Mouse (Mus musculus): ENCODE data around the gene Sdad1.

Gene Sdad1

GRCm38 (mm10) chr5:92312046-92312715, 1.9 kb upstream of the Sdad1 start:
- DNase-seq (ENCODE audit: low spot score in 2 of 2) = peak; percentile 57 to 85

- DNase-seq (ENCODE audit: low spot score in 2 of 2) = no peak
These were observed 6.0 kb downstream of the Sdad1 start for GRCm38 (mm10) chr5:92304291-92304690.

- DNase-seq (ENCODE audit: low spot score in 2 of 2) = no peak
These were observed 8.0 kb downstream of the Sdad1 start for GRCm38 (mm10) chr5:92302149-92302840.

- no peak for DNase-seq (ENCODE audit: low spot score in 2 of 2)
These were observed 15.8 kb downstream of the Sdad1 start for GRCm38 (mm10) chr5:92294525-92294924.

GRCm38 (mm10) chr5:92291652-92292414, 18.4 kb downstream of the Sdad1 start:
- DNase-seq (ENCODE audit: low spot score in 2 of 2) = no peak

DNA sequence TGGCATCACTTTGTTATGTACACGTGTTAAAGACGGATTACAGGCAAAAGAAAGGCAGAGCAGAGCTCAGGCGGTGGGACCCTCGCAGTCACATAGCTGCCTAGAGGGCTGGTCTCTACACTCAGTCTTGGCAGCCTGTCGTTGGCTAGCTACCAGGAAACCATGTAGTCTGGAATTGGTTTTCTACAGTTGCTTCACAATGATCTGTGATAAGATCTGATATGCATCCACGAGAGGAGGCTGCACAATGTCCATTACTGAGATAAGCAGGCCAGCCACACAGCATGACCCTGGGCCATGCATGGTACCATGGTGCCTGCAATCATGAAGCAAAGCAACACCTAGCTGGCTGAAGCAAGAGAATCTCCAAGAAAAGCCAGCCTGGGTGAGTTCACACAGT, 22.4 kb downstream of the Sdad1 start:
- DNase-seq (ENCODE audit: low spot score in 2 of 2) = no peak

DNA sequence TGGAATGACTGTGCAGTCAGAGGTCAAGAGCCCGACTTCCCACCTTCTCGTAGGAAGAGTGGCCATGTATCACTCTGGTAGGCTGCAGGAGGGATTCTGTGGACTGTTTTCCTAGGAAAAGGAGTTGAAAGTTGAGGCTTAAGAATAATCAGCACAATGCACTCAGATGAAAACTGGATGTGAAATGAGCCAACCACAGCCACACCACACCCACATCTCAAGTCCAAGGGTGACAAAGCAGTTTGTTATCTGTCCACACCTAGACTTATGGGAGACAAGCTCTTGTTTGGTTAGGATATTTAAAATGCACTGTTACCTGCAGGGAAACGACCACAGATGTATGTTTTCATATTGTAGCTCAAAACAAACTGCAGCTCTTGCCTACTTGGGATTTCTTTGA, 27.2 kb downstream of the Sdad1 start:
- DNase-seq (ENCODE audit: low spot score in 2 of 2) = no peak

DNA sequence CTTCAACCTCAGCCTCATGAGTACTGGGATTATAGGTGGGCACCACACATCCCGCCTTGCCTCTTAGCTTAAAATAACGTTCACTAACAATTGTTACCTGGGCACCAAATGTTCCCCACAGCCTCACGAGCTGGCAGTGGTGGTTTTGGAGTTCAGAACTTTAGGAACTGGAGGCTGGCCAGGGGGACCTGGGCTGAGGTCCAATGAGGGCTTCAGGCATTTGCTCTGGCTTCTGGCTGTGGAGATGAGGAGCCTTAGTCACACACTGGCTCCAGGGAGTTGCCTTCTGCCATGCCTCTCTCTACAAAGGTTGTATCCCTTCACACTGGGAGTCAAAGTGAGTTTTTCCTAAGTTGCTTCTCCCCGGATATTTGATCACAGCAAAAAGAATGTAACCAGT, 27.7 kb downstream of the Sdad1 start:
- DNase-seq (ENCODE audit: low spot score in 2 of 2) = no peak

DNA sequence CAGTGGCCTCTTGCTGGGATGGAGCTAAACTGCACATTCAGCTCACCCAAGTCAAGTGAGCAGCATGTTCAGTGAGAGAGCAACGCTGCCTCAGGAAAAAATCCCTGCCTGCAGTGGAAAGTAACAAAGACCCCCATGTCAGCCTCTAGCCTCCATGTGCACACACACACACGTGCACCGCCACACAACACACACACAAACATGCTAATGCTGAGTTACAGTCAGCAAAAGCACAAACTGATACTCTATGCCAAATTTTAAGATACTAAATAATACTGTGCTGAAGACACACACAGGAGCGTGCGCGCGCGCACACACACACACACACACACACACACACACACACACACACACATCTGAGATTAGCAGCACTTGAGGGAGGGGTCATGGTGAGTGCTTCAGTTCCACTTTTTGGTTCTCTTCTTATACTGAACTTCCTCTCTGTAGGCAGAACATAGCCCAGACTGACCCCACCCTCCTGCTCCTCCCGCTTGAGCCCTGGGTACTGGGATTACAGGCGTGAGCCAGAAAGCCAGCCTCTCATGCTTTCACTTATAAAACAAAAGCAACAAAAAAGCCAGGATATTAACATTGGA, 31.2 kb downstream of the Sdad1 start:
- DNase-seq (ENCODE audit: low spot score in 2 of 2) = no peak

GRCm38 (mm10) chr5:92277437-92278394, 32.6 kb downstream of the Sdad1 start, which contains the start of gene Naaa:
Naaa (minus strand) TSS chr5:92278170.
- peak; percentile 76 to 77 for DNase-seq (ENCODE audit: low spot score in 2 of 2)

- no peak for DNase-seq (ENCODE audit: low spot score in 2 of 2)
These were observed 39.8 kb downstream of the Sdad1 start for GRCm38 (mm10) chr5:92270496-92270895.

DNA sequence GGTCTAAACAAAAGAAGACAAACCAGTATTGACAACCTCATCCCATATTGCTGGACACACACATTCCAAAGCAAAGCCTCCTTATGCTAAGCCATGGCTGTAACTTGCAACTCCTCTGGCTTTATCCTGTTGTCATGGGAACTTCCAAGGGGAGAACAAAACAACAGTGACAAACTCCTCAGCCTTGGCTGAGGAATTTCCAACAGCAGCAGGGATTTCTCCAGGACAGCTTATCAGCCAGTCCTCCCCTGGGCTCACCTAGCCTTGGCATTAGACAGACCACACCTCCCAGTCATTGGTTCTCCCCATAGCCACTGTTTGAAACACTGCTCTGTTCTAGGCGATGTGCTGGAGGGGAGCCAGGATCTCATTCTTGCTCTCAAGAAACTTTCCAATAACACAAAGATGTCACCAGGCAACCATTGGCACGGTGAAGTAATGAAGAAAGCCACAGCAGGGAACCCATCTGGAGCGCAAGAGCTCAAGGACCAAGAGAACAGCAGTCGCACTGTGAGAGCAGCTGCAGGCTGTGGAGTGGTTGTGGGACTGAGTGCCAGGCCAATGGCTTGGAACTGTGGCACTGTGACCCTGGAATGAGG, 46.4 kb downstream of the Sdad1 start:
- DNase-seq (ENCODE audit: low spot score in 2 of 2) = peak in 1 of 2 experiments; percentile 59

DNA sequence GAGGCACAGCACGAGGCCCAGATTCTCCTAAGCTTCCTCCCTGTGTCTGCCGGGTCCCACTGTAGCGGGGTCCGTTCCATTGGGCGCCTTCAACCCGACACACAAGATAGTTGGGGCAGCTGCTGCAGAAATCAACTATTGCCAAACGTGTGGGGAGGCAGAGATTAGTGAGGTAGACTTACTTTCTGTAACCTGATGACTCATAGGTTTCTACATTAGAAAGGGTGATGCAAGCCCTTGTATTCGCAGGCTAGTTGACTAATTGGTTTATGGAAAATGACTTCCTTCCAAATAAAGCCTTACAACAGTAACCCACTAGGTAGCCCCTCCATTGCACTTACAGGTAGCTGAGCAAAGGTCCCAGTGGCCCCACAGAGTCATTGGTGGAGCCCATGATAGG, 47.6 kb downstream of the Sdad1 start:
- DNase-seq (ENCODE audit: low spot score in 2 of 2) = no peak

GRCm38 (mm10) chr5:92256218-92256617, 54.1 kb downstream of the Sdad1 start, which contains the start of gene Ppef2:
Ppef2 (minus strand) TSS chr5:92256278.
- DNase-seq (ENCODE audit: low spot score in 2 of 2) = no peak

DNA sequence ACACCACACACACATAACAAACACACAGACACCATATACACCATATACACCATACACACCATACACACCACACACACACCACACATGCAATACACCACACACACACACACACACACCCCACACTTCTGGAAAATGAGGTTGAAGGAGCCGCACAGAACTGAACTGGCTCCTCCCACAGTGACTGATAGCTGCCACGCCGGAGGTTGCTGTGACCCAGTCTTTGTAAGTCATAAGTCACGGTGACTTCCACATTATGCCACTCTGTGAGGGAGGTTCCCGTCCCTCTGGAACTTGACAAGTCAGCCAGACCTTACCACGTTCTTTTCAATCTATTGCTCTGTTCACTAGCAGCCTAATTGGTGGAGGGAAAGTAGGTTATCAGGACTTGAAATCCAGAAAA, 55.8 kb downstream of the Sdad1 start:
- no peak for DNase-seq (ENCODE audit: low spot score in 2 of 2)

GRCm38 (mm10) chr5:92252797-92253343, 57.4 kb downstream of the Sdad1 start:
- DNase-seq (ENCODE audit: low spot score in 2 of 2) = no peak

- no peak for DNase-seq (ENCODE audit: low spot score in 2 of 2)
These were observed 58.2 kb downstream of the Sdad1 start for GRCm38 (mm10) chr5:92252031-92252430.

DNA sequence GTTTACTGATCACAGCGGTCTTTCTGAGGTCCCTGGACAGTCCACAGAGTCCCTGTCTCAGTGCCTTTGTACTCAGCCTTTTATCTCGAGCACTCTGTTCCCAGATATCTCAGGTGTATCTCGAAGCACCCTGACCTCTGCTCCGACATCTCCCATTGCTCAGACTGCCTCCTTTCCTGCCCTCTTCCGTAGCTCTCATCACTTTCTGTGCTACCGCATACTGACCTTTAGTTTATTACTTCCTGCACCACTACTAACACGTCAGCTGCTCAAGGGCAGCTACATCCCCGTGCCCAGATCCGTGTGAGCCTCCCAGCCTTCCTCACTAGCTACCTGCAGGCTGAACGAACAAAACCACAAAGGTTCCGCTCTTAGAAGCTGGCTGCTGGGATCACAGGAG, 61.7 kb downstream of the Sdad1 start:
- DNase-seq (ENCODE audit: low spot score in 2 of 2) = no peak

- no peak for DNase-seq (ENCODE audit: low spot score in 2 of 2)
These were observed 64.8 kb downstream of the Sdad1 start for GRCm38 (mm10) chr5:92245483-92245882.

DNA sequence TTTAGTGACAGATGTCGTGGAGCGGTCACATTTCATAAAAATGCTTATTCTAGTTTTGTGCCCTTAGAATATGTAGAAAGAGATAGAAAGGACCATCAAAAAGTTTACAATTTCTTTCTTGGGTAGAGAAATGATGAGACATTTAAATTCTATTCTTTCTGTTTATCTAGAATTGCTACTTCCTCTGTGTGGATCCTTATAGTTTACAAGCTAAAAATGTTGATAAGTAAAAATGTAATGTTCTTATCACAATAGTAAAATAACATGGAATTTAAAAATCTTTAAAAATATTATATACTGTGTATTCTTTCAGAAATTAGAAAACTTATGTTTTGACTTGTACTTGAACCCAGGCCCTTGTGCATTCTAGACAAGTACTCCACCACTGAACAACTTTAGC, 65.4 kb downstream of the Sdad1 start:
- no peak for DNase-seq (ENCODE audit: low spot score in 2 of 2)

Data from urinary bladder, postnatal 4 days (tissue).